In the genomic region with DNA sequence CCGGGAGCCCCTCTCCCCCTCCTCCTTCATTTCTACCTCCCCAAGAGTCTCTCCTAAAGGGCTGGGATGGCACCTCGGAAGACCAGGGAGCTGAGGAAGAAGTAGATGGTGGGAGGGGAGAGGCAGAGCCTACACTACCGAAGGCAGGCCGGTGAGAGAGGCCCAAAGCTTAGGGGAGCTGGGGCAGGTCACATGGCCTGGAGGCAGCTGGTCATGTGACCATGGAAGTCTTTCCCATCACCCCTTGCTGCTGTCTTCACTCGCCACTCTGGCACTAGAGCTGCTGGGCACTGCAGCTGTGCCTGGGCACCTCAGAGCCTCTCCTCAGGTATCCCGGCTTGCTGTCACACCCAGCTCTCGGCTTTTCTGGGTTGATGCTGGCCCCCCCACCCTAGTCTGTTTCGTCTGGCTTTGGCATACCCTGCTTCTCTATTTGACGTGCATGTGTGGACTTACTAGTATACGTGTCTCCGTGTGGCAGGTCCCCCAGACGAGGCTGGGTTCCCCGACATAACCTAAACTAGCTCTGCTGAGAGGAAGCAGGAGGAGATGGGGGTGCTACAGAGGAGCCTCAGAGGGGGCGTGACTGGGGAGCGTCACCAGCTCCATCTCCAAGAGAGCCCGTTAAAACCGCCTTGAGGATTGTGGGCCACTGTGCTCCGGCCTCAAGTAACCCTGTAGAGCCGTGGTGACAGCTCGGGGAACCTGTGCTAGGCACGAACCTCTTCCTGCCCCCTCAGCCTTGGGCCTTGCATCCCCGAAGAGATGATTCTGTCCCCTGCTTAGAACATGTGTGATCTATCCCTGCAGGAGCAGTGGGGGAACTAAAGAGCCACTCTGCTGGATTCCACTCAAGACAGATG, we compare ENCODE assay signal across 13 mouse cellular contexts. TPM values are rescaled to one million over a fixed set of nuclear protein-coding genes. Genes with fewer than 3 reads are reported as not detected.
A peak's percentile ranks its signal among the peaks of the same experiment; 100 is the strongest.
DNase-seq lines count a peak whose midpoint lies in the region; ATAC-seq and TF ChIP-seq lines count a peak whose summit lies in the region.
"Had no signal": no experiment of that assay in that cellular context is flagged by ENCODE, and none has a peak within 500 bp of the region (broad histone marks: within the 10 kb centered on the region; RNA-seq: fewer than 3 reads in every experiment).

No protein-coding gene starts in this region.

- no peak for TF ChIP-seq EP300 in CH12.LX (IDR thresholded peaks at IDR 0.05; ENCODE audit: low read length)

- H3K4me2 ChIP-seq in CH12.LX (ENCODE audit: insufficient read depth, low read depth, poor library complexity, severe bottlenecking) = no peak overlapping the region
- H3K4me2 ChIP-seq in intestine, embryonic 16.5 days (ENCODE audit: low read depth, low read length) = no peak overlapping the region
- H3K4me2 ChIP-seq: heart, embryonic 12.5 days had no signal

- no peaks in the 10 kb centered on the region for H3K79me3 ChIP-seq in C2C12 (ENCODE audit: low read depth)

- peaks cover 13% of the 10 kb centered on the region for H3K36me3 ChIP-seq in C2C12 (ENCODE audit: control insufficient read depth, insufficient read depth)
- H3K36me3 ChIP-seq in CH12.LX (replicated peaks in 1 of 2; ENCODE audit: control insufficient read depth in 1 of 2, insufficient read depth in 1 of 2, low read length in 1 of 2) = peaks cover 0 to 36% of the 10 kb centered on the region in 2 experiments
- H3K36me3 ChIP-seq in intestine, embryonic 16.5 days (ENCODE audit: control insufficient read depth, insufficient read depth, low read length) = peaks cover 12% of the 10 kb centered on the region

- peak; percentile 25 for ATAC-seq in granulocyte monocyte progenitor cell, adult 5-6 weeks (replicated peaks; ENCODE audit: poor library complexity, severe bottlenecking)
- ATAC-seq in intestine, embryonic 16.5 days = no peak
- ATAC-seq: hindbrain, postnatal 0 days; liver, postnatal 0 days had no signal

- H3K9ac ChIP-seq in CH12.LX (ENCODE audit: insufficient read depth, low read depth) = no peak overlapping the region
- no peak overlapping the region for H3K9ac ChIP-seq in intestine, embryonic 16.5 days (ENCODE audit: low read depth, low read length)
- H3K9ac ChIP-seq: heart, embryonic 12.5 days; liver, postnatal 0 days had no signal

- H3K4me3 ChIP-seq in C2C12 (ENCODE audit: insufficient read depth, poor library complexity, severe bottlenecking) (no peak overlapping the region), CH12.LX (replicated peaks in 1 of 3; ENCODE audit: low read depth in 2 of 3, low read length in 2 of 3, poor library complexity in 1 of 3) (no peak overlapping the region)
- no peak overlapping the region for H3K4me3 ChIP-seq in intestine, embryonic 16.5 days (ENCODE audit: low read length)
- H3K4me3 ChIP-seq: erythroblast, embryonic 14.5 days; heart, embryonic 12.5 days had no signal

- dilution Hi-C loops in CH12.LX (cut with MboI; ENCODE audit: extremely low pct_ligation_motif_present, extremely low pct_unique_long_range_greater_than_20kb, low sequenced_read_pairs) = no loop called here

- H3K9me3 ChIP-seq in CH12.LX (replicated peaks; ENCODE audit: low read length) = no peaks in the 10 kb centered on the region
- H3K9me3 ChIP-seq in intestine, embryonic 16.5 days (ENCODE audit: control insufficient read depth, low read length) = no peaks in the 10 kb centered on the region
- H3K9me3 ChIP-seq: heart, embryonic 12.5 days had no signal

- WGBS in intestine, embryonic 16.5 days = 81% methylated on average over 22 of the region's 22 CpGs

- peak; percentile 46 for DNase-seq in kidney, postnatal 10 days
- DNase-seq in kidney, postnatal 14 days = no peak
- DNase-seq in CH12.LX (ENCODE audit: extremely low read depth) = no peak
- DNase-seq in gastrocnemius, postnatal 14 days = no peak
- DNase-seq: cerebellum, adult 11 months; liver, postnatal 0 days; right cerebral cortex, postnatal 14 days had no signal

- H3K27me3 ChIP-seq in C2C12 (ENCODE audit: control insufficient read depth, insufficient read depth, insufficient read length) = no peaks in the 10 kb centered on the region
- no peaks in the 10 kb centered on the region for H3K27me3 ChIP-seq in CH12.LX (replicated peaks)
- no peaks in the 10 kb centered on the region for H3K27me3 ChIP-seq in intestine, embryonic 16.5 days (replicated peaks; ENCODE audit: control insufficient read depth, insufficient read depth, low read length)
- H3K27me3 ChIP-seq: heart, embryonic 12.5 days had no signal

- H3ac ChIP-seq in C2C12 (ENCODE audit: control insufficient read depth, insufficient read length, low read depth) = no peak overlapping the region

- H3K79me2 ChIP-seq in C2C12 (ENCODE audit: control insufficient read depth, insufficient read depth) (no peaks in the 10 kb centered on the region), CH12.LX (replicated peaks; ENCODE audit: control insufficient read depth, extremely low read depth, insufficient read depth, poor library complexity, severe bottlenecking) (no peaks in the 10 kb centered on the region)

- peaks cover 0 to 5% of the 10 kb centered on the region in 2 experiments; a peak in 1 of 4 replicates for H3K4me1 ChIP-seq in CH12.LX (ENCODE audit: control insufficient read depth in 1 of 2, insufficient read depth in 2 of 2)
- 0 out of 2 replicates have a peak, but pooled peaks cover 2% of the 10 kb centered on the region for H3K4me1 ChIP-seq in intestine, embryonic 16.5 days (ENCODE audit: control insufficient read depth, insufficient read depth, low read length)
- H3K4me1 ChIP-seq: heart, embryonic 12.5 days had no signal

- no peak for TF ChIP-seq RAD21 in CH12.LX (IDR thresholded peaks at IDR 0.05; ENCODE audit: low read depth, low read length)

- TF ChIP-seq POLR2A in CH12.LX (IDR thresholded peaks at IDR 0.05; ENCODE audit: low read depth, low read length) = no peak

- H3K27ac ChIP-seq in CH12.LX (ENCODE audit: insufficient read depth, low read depth) = no peak overlapping the region
- H3K27ac ChIP-seq in intestine, embryonic 16.5 days (ENCODE audit: low read length) = no peak overlapping the region
- H3K27ac ChIP-seq: hindbrain, postnatal 0 days had no signal

- in situ Hi-C loops in CH12.LX (cut with MboI; ENCODE audit: low pct_ligation_motif_present, low pct_unique_long_range_greater_than_20kb, low sequenced_read_pairs) = no loop called here

- TF ChIP-seq CTCF in C2C12 (IDR thresholded peaks at IDR 0.05; ENCODE audit: control insufficient read depth, insufficient read depth, insufficient read length) (no peak), CH12.LX (conservative IDR thresholded peaks at IDR 0.05 in 1 of 2, IDR thresholded peaks at IDR 0.05 in 1 of 2; ENCODE audit: low read depth in 2 of 2, low read length in 2 of 2) (no peak)

- intact Hi-C loops in gastrocnemius, postnatal 14 days (cut with DNase I; ENCODE audit: low total_unique reads) = no loop called here

TF ChIP-seq in C2C12, 6 proteins besides CTCF, POLR2A, EP300 and RAD21:
- TF ChIP-seq CEBPB (IDR thresholded peaks at IDR 0.05; ENCODE audit: low read depth) (no peak), USF1 (IDR thresholded peaks at IDR 0.05; ENCODE audit: low read depth) (peak; percentile 50)

TF ChIP-seq in CH12.LX, 34 proteins besides CTCF, POLR2A, EP300 and RAD21:
- TF ChIP-seq USF2 (conservative IDR thresholded peaks at IDR 0.05; ENCODE audit: low read depth, low read length) (peak; percentile 65), TBP (conservative IDR thresholded peaks at IDR 0.05; ENCODE audit: low read depth, low read length) (no peak), BHLHE40 (IDR thresholded peaks at IDR 0.05; ENCODE audit: low read depth, low read length) (no peak), UBTF (IDR thresholded peaks at IDR 0.05; ENCODE audit: low read depth, low read length) (no peak), IRF4 (IDR thresholded peaks at IDR 0.05; ENCODE audit: low read depth, low read length) (no peak), USF1 (IDR thresholded peaks at IDR 0.05; ENCODE audit: low read depth, low read length) (peak; percentile 35), SIN3A (IDR thresholded peaks at IDR 0.05; ENCODE audit: low read length) (no peak), NRF1 (IDR thresholded peaks at IDR 0.05; ENCODE audit: low read depth, low read length) (no peak), NELFE (IDR thresholded peaks at IDR 0.05; ENCODE audit: low read depth, low read length) (no peak), ETS1 (conservative IDR thresholded peaks at IDR 0.05; ENCODE audit: low read depth, low read length) (no peak), ZC3H11A (IDR thresholded peaks at IDR 0.05; ENCODE audit: low read depth, low read length) (no peak), HCFC1 (IDR thresholded peaks at IDR 0.05; ENCODE audit: low read depth, low read length) (no peak)

RNA-seq across cellular contexts. Expression of gene Mrps10, which starts 46.3 kb away (rescaled TPM):
- 88.2 TPM for polyA plus RNA-seq in C2C12 (2012; fragmentation: generic; extraction: Trizol)
- 86.8 and 90.3 TPM in 2 replicates for total RNA-seq in CH12.LX (2012; rRNA removed)
- 57.7 and 58.6 TPM in 2 replicates for total RNA-seq in CH12.LX (2014; rRNA removed)
- polyA plus RNA-seq in CH12.LX (2012; ENCODE audit: insufficient read length, low read depth) = 114 and 124 TPM in 2 replicates
- 65.1 and 68.0 TPM in 2 replicates for total RNA-seq in granulocyte monocyte progenitor cell, adult 5-6 weeks (2014; fragmentation: Nextera tagmentation)
- total RNA-seq in granulocyte monocyte progenitor cell, adult 5-6 weeks (2017) = 65.8 and 70.8 TPM in 2 replicates
- polyA plus RNA-seq in intestine, embryonic 16.5 days (2015; fragmentation: Nextera tagmentation; extraction: Ambion mirVana) = 72.0 and 80.0 TPM in 2 replicates
- 10 to 100 TPM; 36.8 to 40.7 TPM for total RNA-seq in gastrocnemius, postnatal 14 days (2021)
